ENCODE assay signal across 8 mouse cellular contexts in genomic region chr7:57508860-57509632, GRCm38 (mm10). TPM values are rescaled to one million over a fixed set of nuclear protein-coding genes. Genes with fewer than 3 reads are reported as not detected.
DNase-seq lines count a peak whose midpoint lies in the region; ATAC-seq and TF ChIP-seq lines count a peak whose summit lies in the region.

No protein-coding gene starts in this region.

- no peak for TF ChIP-seq CTCF in liver, postnatal 0 days (IDR thresholded peaks at IDR 0.05; ENCODE audit: low read depth)

- H3K27me3 ChIP-seq in liver, embryonic 12.5 days (replicated peaks) = peaks cover 51% of the 10 kb centered on the region
- peaks cover 22% of the 10 kb centered on the region for H3K27me3 ChIP-seq in liver, postnatal 0 days (ENCODE audit: insufficient read depth, low read length)
- peaks cover 34% of the 10 kb centered on the region for H3K27me3 ChIP-seq in intestine, embryonic 16.5 days (replicated peaks; ENCODE audit: control insufficient read depth, insufficient read depth, low read length)

- H3K9me3 ChIP-seq in liver, embryonic 12.5 days (replicated peaks) = no peaks in the 10 kb centered on the region
- no peaks in the 10 kb centered on the region for H3K9me3 ChIP-seq in liver, postnatal 0 days (ENCODE audit: low read length)
- no peaks in the 10 kb centered on the region for H3K9me3 ChIP-seq in intestine, embryonic 16.5 days (ENCODE audit: control insufficient read depth, low read length)

- no peak for TF ChIP-seq EP300 in liver, postnatal 0 days (IDR thresholded peaks at IDR 0.05; ENCODE audit: low read depth)

- 6% methylated on average over 61 of the region's 72 CpGs for WGBS in liver, embryonic 12.5 days (ENCODE audit: insufficient replicate concordance)
- WGBS in liver, postnatal 0 days (ENCODE audit: insufficient replicate concordance) = 10% methylated on average over 44 of the region's 72 CpGs
- WGBS in intestine, embryonic 16.5 days = 1% methylated on average over 71 of the region's 72 CpGs

- H3K36me3 ChIP-seq in liver, embryonic 12.5 days = no peaks in the 10 kb centered on the region
- no peaks in the 10 kb centered on the region for H3K36me3 ChIP-seq in liver, postnatal 0 days (replicated peaks; ENCODE audit: insufficient read depth, low read length)
- H3K36me3 ChIP-seq in intestine, embryonic 16.5 days (ENCODE audit: control insufficient read depth, insufficient read depth, low read length) = no peaks in the 10 kb centered on the region

- DNase-seq in adrenal gland, postnatal 14 days = peak; percentile 7
- no peak for DNase-seq in adrenal gland, postnatal 4 days (ENCODE audit: low spot score in 2 of 2)
- no peak for DNase-seq in liver, postnatal 0 days
- peak; percentile 53 to 61 for DNase-seq in right cerebral cortex, postnatal 10 days (ENCODE audit: low spot score in 2 of 2)
- no peak for DNase-seq in urinary bladder, adult 18-20 months (ENCODE audit: low spot score in 2 of 2)
- no peak for DNase-seq in urinary bladder, postnatal 4 days (ENCODE audit: low spot score in 2 of 2)

- peak overlapping the region; percentile 49 for H3K4me2 ChIP-seq in liver, embryonic 12.5 days
- no peak overlapping the region for H3K4me2 ChIP-seq in liver, postnatal 0 days (ENCODE audit: low read depth, low read length)
- peak overlapping the region; percentile 67 for H3K4me2 ChIP-seq in intestine, embryonic 16.5 days (ENCODE audit: low read depth, low read length)

- H3K4me3 ChIP-seq in liver, embryonic 12.5 days = peak overlapping the region; percentile 32
- no peak overlapping the region for H3K4me3 ChIP-seq in liver, postnatal 0 days (ENCODE audit: low read depth, low read length)
- peak overlapping the region; percentile 45 for H3K4me3 ChIP-seq in intestine, embryonic 16.5 days (ENCODE audit: low read length)

- no peak overlapping the region for H3K27ac ChIP-seq in liver, embryonic 12.5 days
- no peak overlapping the region for H3K27ac ChIP-seq in liver, postnatal 0 days (ENCODE audit: low read depth)
- H3K27ac ChIP-seq in intestine, embryonic 16.5 days (ENCODE audit: low read length) = no peak overlapping the region

- no peaks in the 10 kb centered on the region for H3K4me1 ChIP-seq in liver, embryonic 12.5 days
- H3K4me1 ChIP-seq in liver, postnatal 0 days (ENCODE audit: insufficient read depth) = no peaks in the 10 kb centered on the region
- no peaks in the 10 kb centered on the region; the same call in 1 of the 2 replicates for H3K4me1 ChIP-seq in intestine, embryonic 16.5 days (ENCODE audit: control insufficient read depth, insufficient read depth, low read length)

- H3K9ac ChIP-seq in liver, embryonic 12.5 days = no peak overlapping the region
- no peak overlapping the region for H3K9ac ChIP-seq in liver, postnatal 0 days (replicated peaks)
- no peak overlapping the region for H3K9ac ChIP-seq in intestine, embryonic 16.5 days (ENCODE audit: low read depth, low read length)

- no peak for ATAC-seq in liver, embryonic 12.5 days
- no peak for ATAC-seq in liver, postnatal 0 days
- ATAC-seq in intestine, embryonic 16.5 days = peak; percentile 42

RNA-seq across cellular contexts. Expression of gene Gabra5, which starts 0.8 kb away (rescaled TPM):
- total RNA-seq in adrenal gland, postnatal 14 days (2021) = 0.19 TPM in 1 of 2 replicates, not detected in the other
- under 1 TPM; 0.28 to 0.90 TPM for total RNA-seq in adrenal gland, postnatal 4 days (2021)
- polyA plus RNA-seq in liver, embryonic 12.5 days (2016; fragmentation: Nextera tagmentation; extraction: Ambion mirVana) = 0.19 and 0.23 TPM in 2 replicates
- polyA plus RNA-seq in liver, postnatal 0 days (2015; fragmentation: Nextera tagmentation; extraction: Ambion mirVana) = not detected in 2 replicates
- 0.10 and 0.26 TPM in 2 replicates for polyA plus RNA-seq in intestine, embryonic 16.5 days (2015; fragmentation: Nextera tagmentation; extraction: Ambion mirVana)

Comparison
In these comparisons a context has a peak if more than half of its experiments do, and no peak if none do; other contexts are left out.
1. DNase-seq: peak in adrenal gland, postnatal 14 days (single experiment) and right cerebral cortex, postnatal 10 days (2 of 2); none in adrenal gland, postnatal 4 days (0 of 2), liver, postnatal 0 days (single experiment), urinary bladder, adult 18-20 months (0 of 2) and urinary bladder, postnatal 4 days (0 of 2).